Mouse (Mus musculus) C2C12 (cell line): ENCODE results near the gene Ptpn12.

Source experiments
- CEBPB ChIP-seq: IDR thresholded peaks from one replicate; pipeline ENCODE4 v1.6.1; 2011; ENCODE audit warnings: low read depth, mild to moderate bottlenecking, control low read depth, moderate library complexity
- CTCF ChIP-seq: IDR thresholded peaks from one replicate; pipeline ENCODE4 v1.5.1; 2011; ENCODE audit not compliant: control insufficient read depth, insufficient read depth, insufficient read length
- FOSL1 ChIP-seq: IDR thresholded peaks from one replicate; pipeline ENCODE4 v1.8.0; 2011; ENCODE audit warnings: mild to moderate bottlenecking, low read length; ENCODE audit not compliant: poor library complexity, insufficient read depth, severe bottlenecking
- MAX ChIP-seq: IDR thresholded peaks from one replicate; pipeline ENCODE4 v1.6.1; 2011; ENCODE audit warnings: mild to moderate bottlenecking, control low read depth
- MYOD1 ChIP-seq: IDR thresholded peaks from one replicate; pipeline ENCODE4 v1.6.1; 2011; ENCODE audit warnings: low read depth; ENCODE audit not compliant: control insufficient read depth, insufficient read length
- MYOG ChIP-seq: IDR thresholded peaks from one replicate; pipeline ENCODE4 v1.6.1; 2011; ENCODE audit not compliant: control insufficient read depth, insufficient read length; ENCODE audit errors: extremely low read depth
- USF1 ChIP-seq: IDR thresholded peaks from one replicate; pipeline ENCODE4 v1.6.1; 2011; ENCODE audit warnings: low read depth, mild to moderate bottlenecking, control low read depth, moderate library complexity

DNA sequence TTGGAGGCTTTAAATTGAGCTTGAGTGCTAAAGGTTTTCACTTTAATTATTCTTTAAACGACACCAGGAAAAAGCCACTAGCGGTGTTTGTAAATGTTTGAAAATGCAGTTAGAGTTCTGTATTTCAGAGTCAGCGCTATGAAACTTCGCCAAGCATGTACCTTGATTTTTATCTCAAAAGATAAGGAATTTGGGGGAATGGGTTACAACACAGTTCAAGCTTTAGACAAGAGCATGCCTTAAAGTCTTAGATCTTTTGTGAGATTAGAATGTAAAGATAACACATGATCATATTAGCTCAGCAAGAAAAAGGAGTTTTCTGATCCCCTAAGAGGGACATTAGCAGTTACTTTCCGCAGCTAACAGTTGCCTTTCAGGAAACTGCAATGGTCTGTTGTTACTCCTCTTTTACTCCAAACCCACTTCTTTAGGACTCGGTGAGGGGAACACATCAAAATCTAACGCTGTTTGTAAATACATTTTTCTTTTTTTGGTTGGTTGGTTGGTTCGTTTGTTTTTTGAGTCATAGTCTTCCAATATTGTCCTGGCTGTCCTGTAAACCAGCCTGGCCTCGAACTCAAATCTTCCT lies 103.3 kb downstream of the Ptpn12 start:
- TF ChIP-seq CTCF (no peak), MAX (no peak), CEBPB (no peak), USF1 (no peak), MYOG (no peak), MYOD1 (no peak), FOSL1 (no peak)
